Mouse (Mus musculus): ENCODE measurements around the gene Wdr48.
A peak's percentile ranks its signal among the peaks of the same experiment; 100 is the strongest.

The Wdr48 gene

GRCm38 (mm10) chr9:119970221-119970620, 75.5 kb downstream of the Wdr48 start:
- peak; percentile 51 to 69 for DNase-seq (ENCODE audit: low spot score in 2 of 2)

- peak; percentile 46 to 85 for DNase-seq (ENCODE audit: low spot score in 2 of 2)
These were observed 76.3 kb downstream of the Wdr48 start for GRCm38 (mm10) chr9:119970763-119971656.

- no peak for DNase-seq (ENCODE audit: low spot score in 2 of 2)
These were observed 77.5 kb downstream of the Wdr48 start for GRCm38 (mm10) chr9:119972166-119972565.

- peak in 1 of 2 experiments; percentile 65 for DNase-seq (ENCODE audit: low spot score in 2 of 2)
These were observed 77.9 kb downstream of the Wdr48 start for GRCm38 (mm10) chr9:119972582-119972981.

GRCm38 (mm10) chr9:119973281-119973680, 78.6 kb downstream of the Wdr48 start:
- no peak for DNase-seq (ENCODE audit: low spot score in 2 of 2)

- DNase-seq (ENCODE audit: low spot score in 2 of 2), result no peak
These were observed 79.3 kb downstream of the Wdr48 start for GRCm38 (mm10) chr9:119973869-119974520.

GRCm38 (mm10) chr9:119974609-119975008, 79.9 kb downstream of the Wdr48 start:
- no peak for DNase-seq (ENCODE audit: low spot score in 2 of 2)

GRCm38 (mm10) chr9:119975286-119975685, 80.6 kb downstream of the Wdr48 start:
- no peak for DNase-seq (ENCODE audit: low spot score in 2 of 2)

All from cerebellum, postnatal 4 days (tissue).